Mouse (Mus musculus) olfactory bulb, adult 2 months (tissue): Measurements from ENCODE around the gene Ccdc149. TPM values are rescaled to one million over a fixed set of nuclear protein-coding genes. Genes with fewer than 3 reads are reported as not detected.

Experiments
- H3K27ac ChIP-seq: fragments of 200-500 bp; 2 replicates; pipeline ENCODE4 v1.5.1; 2012; ENCODE audit warnings: low read depth, low read length; ENCODE audit not compliant: insufficient read depth
- H3K4me1 ChIP-seq: fragments of 200-500 bp; 2 replicates; pipeline ENCODE4 v1.6.1; 2012; ENCODE audit warnings: low read length; ENCODE audit not compliant: control insufficient read depth, insufficient read depth
- H3K4me3 ChIP-seq: fragments of 200-500 bp; 2 replicates; pipeline ENCODE4 v1.5.1; 2012; ENCODE audit warnings: mild to moderate bottlenecking, low read depth, low read length, moderate library complexity; ENCODE audit not compliant: insufficient read depth
- CTCF ChIP-seq: fragments of 200-500 bp; IDR thresholded peaks from 2 replicates; pipeline ENCODE4 v1.5.1; 2012; ENCODE audit warnings: low read depth, mild to moderate bottlenecking, low read length, moderate library complexity; ENCODE audit not compliant: insufficient read depth
- POLR2A ChIP-seq: fragments of 200-500 bp; IDR thresholded peaks from 2 replicates; pipeline ENCODE4 v1.6.1; 2012; ENCODE audit warnings: mild to moderate bottlenecking, low read depth, low read length, moderate library complexity; ENCODE audit not compliant: insufficient read depth
- WGBS: fragments of 180-500 bp; shearing (Covaris S2); methylation state at CpG from one replicate; pipeline ENCODE4 v1.1.7; 2018; 5-methylcytosine and 5-hydroxymethylcytosine counted together
- polyA plus RNA-seq: library from polyadenylated mRNA; stranded (reverse); fragments of >200 nt; gene quantifications from 2 replicates; pipeline ENCODE4 v1.2.4, GENCODE M21; 2012; ENCODE audit warnings: low replicate concordance; ENCODE audit not compliant: missing spikeins, insufficient read depth, insufficient read length

The Ccdc149 gene
- not detected in 2 replicates for polyA plus RNA-seq

DNA sequence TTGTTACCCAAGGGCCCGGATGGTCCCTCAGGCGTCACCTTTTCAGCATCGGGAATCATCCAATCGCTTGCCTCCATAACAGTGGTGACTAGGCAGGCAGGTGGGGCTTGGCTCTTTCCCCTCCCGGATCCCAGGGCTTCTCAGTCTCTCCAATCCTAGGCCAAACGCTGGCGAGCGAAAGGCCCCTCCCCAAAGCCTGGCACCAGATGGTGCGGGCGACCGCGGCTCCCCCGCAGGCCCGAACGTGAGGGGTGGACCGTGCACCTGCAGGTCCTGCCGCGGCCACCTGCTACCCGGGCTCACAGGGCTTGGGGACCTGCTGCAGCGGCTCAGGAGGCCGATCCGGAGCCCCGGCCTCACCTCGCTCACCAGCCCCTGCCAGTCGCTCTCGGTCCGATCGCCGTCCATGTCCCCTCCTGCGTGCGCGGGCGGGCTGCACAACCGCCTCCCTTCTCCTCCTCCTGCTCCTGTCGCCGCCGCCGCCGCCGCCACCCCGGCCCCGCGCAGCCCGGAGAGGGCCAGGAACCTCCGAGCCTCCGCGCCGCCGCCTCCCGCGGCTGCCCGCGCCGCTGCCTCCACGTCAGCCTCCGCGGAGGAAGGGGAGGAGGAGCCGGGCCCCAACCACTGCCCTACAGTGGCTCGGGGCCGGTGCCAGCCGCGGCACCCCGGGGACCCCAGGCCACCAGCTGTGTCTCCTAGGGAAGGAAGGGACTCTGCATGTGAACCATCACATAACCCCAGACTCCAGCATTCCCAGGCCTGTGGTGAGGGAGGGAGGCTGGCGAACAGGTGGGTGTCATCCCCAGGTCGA lies at the start of gene Ccdc149:
TSS of gene Ccdc149 (minus strand) at position 531 of the 811 bp plus-strand sequence.
- peak within 1 kb of the TSS; percentile 90 for H3K27ac ChIP-seq
- under 1% methylated on average over 61 of the region's 65 CpGs for WGBS

DNA sequence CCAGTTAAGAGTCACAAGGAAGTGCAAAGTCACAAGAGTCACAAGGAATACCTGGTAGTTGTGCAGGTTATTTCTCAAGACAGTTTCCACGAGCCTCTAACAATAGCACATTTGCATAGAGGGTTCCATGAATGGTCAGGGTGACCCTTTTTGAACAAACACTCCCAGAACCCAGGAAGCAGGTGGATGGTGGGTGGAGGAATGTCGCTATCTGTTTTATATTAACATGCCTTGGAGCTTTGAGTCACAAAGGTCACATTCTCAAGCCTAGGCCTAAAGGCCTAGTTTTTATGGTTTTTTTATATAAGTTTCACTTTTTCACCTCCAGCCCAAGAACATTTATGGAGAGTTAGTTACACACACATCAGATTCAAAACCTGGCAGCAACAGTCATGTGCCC lies 48.6 kb upstream of the Ccdc149 start:
- no peak overlapping the region for H3K4me3 ChIP-seq
- H3K4me1 ChIP-seq, result peaks cover 11% of the 10 kb centered on the region
- H3K27ac ChIP-seq, result no peak overlapping the region
- TF ChIP-seq CTCF (no peak), POLR2A (no peak)
- 92% methylated on average over 2 of the region's 2 CpGs for WGBS

More for the DNA sequence above, at the start of gene Ccdc149:
- H3K4me1 ChIP-seq, result peaks cover 13% of the 10 kb centered on the region
- TF ChIP-seq CTCF (no peak), POLR2A (peak; percentile 65; the same call in 1 of the 2 replicates)
- H3K4me3 ChIP-seq, result peak within 1 kb of the TSS; percentile 77

DNA sequence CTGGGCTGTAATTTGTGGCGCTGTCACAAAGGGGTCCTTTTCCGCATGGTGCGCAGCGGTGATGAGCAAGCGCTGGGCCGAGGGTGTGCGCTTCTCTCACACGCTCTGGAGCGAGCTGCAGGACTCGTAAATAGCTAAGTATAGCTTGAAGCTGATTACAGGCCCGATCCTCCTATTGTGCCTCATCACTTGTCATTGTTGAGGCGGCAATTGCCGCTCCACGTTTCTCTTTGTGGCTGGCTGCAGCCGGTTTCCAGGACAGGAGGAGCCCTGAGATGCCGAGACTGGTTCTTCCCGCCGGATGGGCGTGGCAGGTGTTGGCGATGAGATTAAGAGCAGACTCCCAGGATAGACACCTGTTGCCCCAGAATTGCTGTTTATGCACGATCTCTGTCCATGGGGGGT lies 44.8 kb upstream of the Ccdc149 start:
- Histone ChIP-seq H3K4me1 (peaks cover 11% of the 10 kb centered on the region), H3K4me3 (peak overlapping the region; percentile 26), H3K27ac (peak overlapping the region; percentile 41; the same call in 1 of the 2 replicates)
- WGBS, result 6% methylated on average over 21 of the region's 21 CpGs
- TF ChIP-seq POLR2A (no peak), CTCF (no peak)

DNA sequence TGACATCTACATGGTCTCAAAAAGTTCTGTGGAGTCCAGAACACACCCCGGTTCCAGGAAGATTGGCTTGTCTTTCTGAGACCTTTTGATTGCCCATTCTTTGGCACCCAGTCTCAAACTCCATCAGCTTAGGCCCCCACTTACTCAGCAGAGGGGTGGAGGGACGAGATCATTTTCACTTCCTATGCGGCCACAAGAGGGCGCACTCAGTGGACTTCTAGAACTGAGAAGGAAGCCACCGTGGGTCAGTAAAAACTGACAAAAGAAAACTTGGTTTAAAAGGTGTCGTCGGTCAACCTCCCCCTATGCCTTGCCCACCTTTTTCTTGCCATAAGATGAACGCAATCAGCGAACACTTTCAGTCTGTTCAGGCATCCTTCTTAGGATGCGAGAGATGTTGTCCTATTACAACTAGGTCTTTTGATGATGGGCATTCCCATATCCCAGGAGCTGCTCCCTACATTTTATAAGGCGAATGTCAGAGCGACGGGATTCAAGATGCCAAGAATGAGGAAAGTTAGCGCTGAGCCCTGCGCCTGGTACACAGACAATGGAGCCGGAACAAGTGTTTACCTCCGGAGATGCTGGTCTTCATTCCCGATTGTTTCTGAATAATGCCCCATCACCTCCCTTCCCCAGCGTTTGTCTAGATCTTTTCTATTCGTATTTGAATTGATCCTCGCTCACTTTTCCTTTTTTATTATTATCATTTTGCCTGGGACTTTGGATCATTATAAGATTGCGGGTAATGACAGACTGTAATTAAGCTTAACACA lies 44.1 kb upstream of the Ccdc149 start:
- Histone ChIP-seq H3K27ac (peak overlapping the region; percentile 53), H3K4me3 (peak overlapping the region; percentile 21; the same call in 1 of the 2 replicates), H3K4me1 (peaks cover 11% of the 10 kb centered on the region)
- TF ChIP-seq POLR2A (no peak), CTCF (peak; percentile 65)
- WGBS, result 7% methylated on average over 22 of the region's 22 CpGs

DNA sequence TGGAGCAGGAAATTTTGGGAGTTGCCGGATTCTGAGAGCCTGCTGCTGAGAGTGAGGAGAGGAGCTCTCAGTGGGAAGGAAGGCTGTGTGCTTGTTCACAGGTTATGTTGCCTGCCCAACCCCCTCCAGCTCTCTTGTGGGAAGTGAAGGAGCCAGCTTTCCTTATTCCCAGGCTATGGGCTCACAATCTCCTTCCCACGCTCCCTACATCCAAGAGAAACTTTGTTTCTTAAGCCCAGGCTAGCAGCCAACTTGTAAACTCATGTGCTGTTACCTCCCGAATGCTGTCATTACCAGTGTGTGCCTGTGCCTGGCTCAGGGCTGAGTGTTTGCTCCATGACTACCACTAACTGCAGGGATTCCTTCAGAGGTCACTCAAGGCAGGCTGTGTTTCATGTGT lies 39.8 kb upstream of the Ccdc149 start:
- Histone ChIP-seq H3K4me3 (no peak overlapping the region), H3K27ac (no peak overlapping the region), H3K4me1 (peaks cover 5% of the 10 kb centered on the region)
- WGBS, result 67% methylated on average over 3 of the region's 3 CpGs
- TF ChIP-seq CTCF (no peak), POLR2A (no peak)

DNA sequence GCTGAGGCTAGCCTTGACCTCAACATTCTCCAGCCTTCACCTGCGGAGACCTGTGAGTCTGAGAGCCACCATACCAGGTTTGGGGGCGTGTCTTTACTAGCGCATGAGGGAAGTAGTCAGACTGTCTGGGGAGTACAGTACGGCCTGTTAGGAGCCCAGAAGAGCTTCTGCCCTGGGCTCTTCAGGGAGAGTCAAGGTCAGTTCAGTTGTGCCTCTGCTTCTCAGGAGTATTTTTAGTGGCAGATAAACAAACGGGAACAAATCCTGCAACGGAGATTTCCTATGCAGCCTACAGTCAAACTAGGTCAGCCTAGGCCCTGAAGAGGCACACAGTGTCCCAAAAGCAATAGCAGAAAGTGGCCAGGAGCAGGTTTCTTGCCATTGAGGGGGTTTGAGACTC lies 38.1 kb upstream of the Ccdc149 start:
- H3K4me1 ChIP-seq, result peaks cover 7% of the 10 kb centered on the region
- H3K4me3 ChIP-seq, result no peak overlapping the region
- no peak for TF ChIP-seq POLR2A
- TF ChIP-seq CTCF, result no peak
- WGBS, result 92% methylated on average over 6 of the region's 6 CpGs
- H3K27ac ChIP-seq, result no peak overlapping the region

DNA sequence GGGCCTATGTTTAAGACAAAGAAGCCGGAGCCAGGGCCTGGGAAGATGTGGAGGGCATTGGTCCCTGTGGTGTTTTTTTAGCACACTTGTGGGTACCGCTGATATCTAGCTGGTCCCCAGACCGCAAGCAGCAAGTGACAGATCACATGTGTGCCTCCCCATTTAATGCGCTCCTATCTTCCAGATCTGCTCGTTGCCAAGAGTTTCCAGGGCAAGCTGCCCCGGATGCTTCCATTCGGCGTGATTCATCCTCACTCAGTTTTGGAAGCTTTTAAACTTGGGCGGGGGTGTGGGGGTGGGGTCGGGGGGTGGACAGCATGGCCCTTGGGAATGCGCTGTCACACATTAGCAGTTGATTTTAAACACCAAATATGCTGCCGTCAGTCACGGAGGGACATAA lies 33.3 kb upstream of the Ccdc149 start:
- H3K27ac ChIP-seq, result peak overlapping the region; percentile 67; the same call in 1 of the 2 replicates
- TF ChIP-seq CTCF (no peak), POLR2A (no peak)
- peaks cover 11% of the 10 kb centered on the region for H3K4me1 ChIP-seq
- 46% methylated on average over 13 of the region's 13 CpGs for WGBS
- no peak overlapping the region for H3K4me3 ChIP-seq

DNA sequence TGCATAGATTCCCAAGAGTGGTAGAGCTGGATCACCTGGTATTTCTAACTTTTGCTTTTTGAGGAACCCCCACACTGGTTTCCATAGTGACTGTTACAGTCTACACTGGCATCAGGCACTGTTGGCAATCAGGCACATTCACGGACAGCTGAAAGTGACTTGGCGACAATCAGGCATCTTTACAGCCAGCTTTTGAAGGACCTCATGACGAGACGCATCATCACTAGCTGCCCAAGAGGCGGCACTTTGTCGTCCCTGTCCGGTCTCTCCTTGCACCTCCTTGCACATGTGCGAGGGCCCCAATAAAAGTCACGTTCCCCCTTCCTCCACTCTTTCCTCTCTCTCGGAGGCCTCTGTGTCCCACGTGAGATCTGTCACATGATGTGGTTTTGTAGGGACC lies 32.8 kb upstream of the Ccdc149 start:
- Histone ChIP-seq H3K4me1 (peaks cover 11% of the 10 kb centered on the region), H3K27ac (peak overlapping the region; percentile 67; the same call in 1 of the 2 replicates), H3K4me3 (no peak overlapping the region)
- 87% methylated on average over 11 of the region's 11 CpGs for WGBS
- TF ChIP-seq POLR2A (no peak), CTCF (no peak)

DNA sequence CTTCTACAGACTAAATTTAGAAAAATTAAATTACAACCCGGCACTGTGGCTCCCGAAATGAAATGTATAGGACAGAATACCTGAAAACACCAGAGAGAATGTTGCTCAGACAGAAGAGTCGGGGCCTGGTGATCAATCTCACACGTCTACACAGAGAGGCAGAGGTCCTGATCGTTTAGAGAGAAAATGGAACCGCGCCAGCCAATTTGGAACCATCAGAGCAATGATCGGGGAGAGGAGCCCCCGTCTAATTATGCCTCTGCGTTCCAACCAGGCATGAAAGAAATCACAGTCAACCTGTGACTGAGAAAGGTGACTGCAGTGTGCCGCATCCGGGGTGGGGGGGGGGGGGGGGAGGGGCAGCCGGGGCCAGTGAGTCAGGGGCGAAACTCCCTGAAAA lies 24.4 kb upstream of the Ccdc149 start:
- Histone ChIP-seq H3K4me3 (no peak overlapping the region), H3K27ac (peak overlapping the region; percentile 76), H3K4me1 (peaks cover 2% of the 10 kb centered on the region; the same call in 1 of the 2 replicates)
- WGBS, result 24% methylated on average over 13 of the region's 14 CpGs
- TF ChIP-seq CTCF (no peak), POLR2A (no peak)
